Mouse (Mus musculus) stomach, embryonic 15.5 days (tissue): Measurements from ENCODE around the gene Mip. TPM values are rescaled to one million over a fixed set of nuclear protein-coding genes. Genes with fewer than 3 reads are reported as not detected.
A peak's percentile ranks its signal among the peaks of the same experiment; 100 is the strongest.

Experiments used
- ATAC-seq: fragments of 200-750 bp; cut with Nextera tagmentation; 2 replicates; pipeline ENCODE4 v1.8.0; 2017; ENCODE audit warnings: low read depth, moderate number of reproducible peaks, moderate TSS enrichment; ENCODE audit not compliant: insufficient read depth, low FRiP score
- H3K27ac ChIP-seq: fragments of 300-500 bp; sonication (generic); 2 replicates; pipeline ENCODE4 v1.5.1; 2015; ENCODE audit warnings: mild to moderate bottlenecking, inconsistent platforms
- H3K27me3 ChIP-seq: fragments of 300-500 bp; sonication (generic); replicated peaks from 2 replicates; pipeline ENCODE4 v1.6.1; 2015; ENCODE audit warnings: inconsistent platforms
- H3K36me3 ChIP-seq: fragments of 300-500 bp; sonication (generic); 2 replicates; pipeline ENCODE4 v1.6.1; 2015; ENCODE audit warnings: inconsistent platforms
- H3K4me1 ChIP-seq: fragments of 300-500 bp; sonication (generic); 2 replicates; pipeline ENCODE4 v1.6.1; 2015; ENCODE audit warnings: inconsistent platforms
- H3K4me2 ChIP-seq: fragments of 300-500 bp; sonication (generic); 2 replicates; pipeline ENCODE4 v1.6.1; 2015; ENCODE audit warnings: mild to moderate bottlenecking, inconsistent platforms
- H3K4me3 ChIP-seq: fragments of 300-500 bp; sonication (generic); replicated peaks from 2 replicates; pipeline ENCODE4 v1.5.1; 2015; ENCODE audit warnings: inconsistent platforms
- H3K9ac ChIP-seq: fragments of 300-500 bp; sonication (generic); 2 replicates; pipeline ENCODE4 v1.6.1; 2015; ENCODE audit warnings: inconsistent platforms
- H3K9me3 ChIP-seq: fragments of 300-500 bp; sonication (generic); 2 replicates; pipeline ENCODE4 v1.6.1; 2016; ENCODE audit warnings: inconsistent platforms
- WGBS: fragments of 180-500 bp; shearing (Covaris S2); methylation state at CpG from one replicate; pipeline ENCODE4 v1.1.7; 2015; 5-methylcytosine and 5-hydroxymethylcytosine counted together
- polyA plus RNA-seq: library from polyadenylated mRNA; unstranded; fragments of >200 nt; fragmentation: Nextera tagmentation; extraction: Ambion mirVana; gene quantifications from 2 replicates; pipeline ENCODE4 v1.2.1, GENCODE M21; 2015

Mip gene
- polyA plus RNA-seq, 1 experiment from 2014 or later = not detected

- Histone ChIP-seq H3K9ac (no peak overlapping the region), H3K36me3 (no peaks in the 10 kb centered on the region), H3K4me1 (peaks cover 7% of the 10 kb centered on the region), H3K4me3 (no peak overlapping the region), H3K9me3 (no peaks in the 10 kb centered on the region), H3K27me3 (peaks cover 8% of the 10 kb centered on the region), H3K4me2 (no peak overlapping the region), H3K27ac (no peak overlapping the region)
- 92% methylated on average over 6 of the region's 6 CpGs for WGBS
- no peak for ATAC-seq
Observed at GRCm38 (mm10) chr10:128193113-128193512, 32.5 kb upstream of the Mip start.

- Histone ChIP-seq H3K36me3 (no peaks in the 10 kb centered on the region), H3K9ac (peak within 1 kb of the TSS; percentile 52), H3K4me3 (peak within 1 kb of the TSS; percentile 74), H3K9me3 (no peaks in the 10 kb centered on the region), H3K27me3 (peaks cover 8% of the 10 kb centered on the region), H3K4me1 (peaks cover 7% of the 10 kb centered on the region), H3K4me2 (peak within 1 kb of the TSS; percentile 100), H3K27ac (peak within 1 kb of the TSS; percentile 55)
- peak; percentile 97 for ATAC-seq
- WGBS = under 1% methylated on average over 46 of the region's 46 CpGs
Observed at GRCm38 (mm10) chr10:128194024-128194550, 31.6 kb upstream of the Mip start, which contains the start of gene Gls2. Gene Gls2, plus strand, starts transcription at chr10:128194457.

- H3K9ac ChIP-seq = peak overlapping the region; percentile 52
- peak overlapping the region; percentile 100 for H3K4me2 ChIP-seq
- peaks cover 7% of the 10 kb centered on the region for H3K4me1 ChIP-seq
- peaks cover 8% of the 10 kb centered on the region for H3K27me3 ChIP-seq
- no peak overlapping the region for H3K27ac ChIP-seq
- H3K4me3 ChIP-seq = peak overlapping the region; percentile 74
- WGBS = 1% methylated on average over 65 of the region's 79 CpGs
- ATAC-seq = peak; percentile 87
- no peaks in the 10 kb centered on the region for H3K36me3 ChIP-seq
- no peaks in the 10 kb centered on the region for H3K9me3 ChIP-seq
Observed at GRCm38 (mm10) chr10:128194551-128195461, 30.8 kb upstream of the Mip start.

GRCm38 (mm10) chr10:128201856-128202255, 23.8 kb upstream of the Mip start:
- 64% methylated on average over 6 of the region's 6 CpGs for WGBS
- Histone ChIP-seq H3K9ac (no peak overlapping the region), H3K36me3 (no peaks in the 10 kb centered on the region), H3K4me3 (no peak overlapping the region), H3K9me3 (no peaks in the 10 kb centered on the region), H3K27ac (no peak overlapping the region), H3K4me1 (no peaks in the 10 kb centered on the region), H3K4me2 (no peak overlapping the region), H3K27me3 (no peaks in the 10 kb centered on the region)
- peak; percentile 69 for ATAC-seq

GRCm38 (mm10) chr10:128204941-128205340, 20.7 kb upstream of the Mip start:
- WGBS = 79% methylated on average over 15 of the region's 15 CpGs
- H3K4me1 ChIP-seq = no peaks in the 10 kb centered on the region
- ATAC-seq = no peak

GRCm38 (mm10) chr10:128208326-128208725, 17.3 kb upstream of the Mip start:
- 92% methylated on average over 10 of the region's 10 CpGs for WGBS
- H3K9ac ChIP-seq = no peak overlapping the region
- H3K4me3 ChIP-seq = no peak overlapping the region
- peaks cover 15% of the 10 kb centered on the region for H3K4me1 ChIP-seq
- H3K9me3 ChIP-seq = no peaks in the 10 kb centered on the region
- H3K4me2 ChIP-seq = no peak overlapping the region
- H3K27ac ChIP-seq = no peak overlapping the region
- no peaks in the 10 kb centered on the region for H3K27me3 ChIP-seq
- ATAC-seq = no peak
- H3K36me3 ChIP-seq = 0 out of 2 replicates have a peak, but pooled peaks cover 2% of the 10 kb centered on the region

More at GRCm38 (mm10) chr10:128204941-128205340, 20.7 kb upstream of the Mip start:
- Histone ChIP-seq H3K27ac (no peak overlapping the region), H3K9me3 (no peaks in the 10 kb centered on the region), H3K4me3 (no peak overlapping the region), H3K36me3 (0 out of 2 replicates have a peak, but pooled peaks cover 2% of the 10 kb centered on the region), H3K9ac (no peak overlapping the region), H3K4me2 (no peak overlapping the region), H3K27me3 (no peaks in the 10 kb centered on the region)

DNA sequence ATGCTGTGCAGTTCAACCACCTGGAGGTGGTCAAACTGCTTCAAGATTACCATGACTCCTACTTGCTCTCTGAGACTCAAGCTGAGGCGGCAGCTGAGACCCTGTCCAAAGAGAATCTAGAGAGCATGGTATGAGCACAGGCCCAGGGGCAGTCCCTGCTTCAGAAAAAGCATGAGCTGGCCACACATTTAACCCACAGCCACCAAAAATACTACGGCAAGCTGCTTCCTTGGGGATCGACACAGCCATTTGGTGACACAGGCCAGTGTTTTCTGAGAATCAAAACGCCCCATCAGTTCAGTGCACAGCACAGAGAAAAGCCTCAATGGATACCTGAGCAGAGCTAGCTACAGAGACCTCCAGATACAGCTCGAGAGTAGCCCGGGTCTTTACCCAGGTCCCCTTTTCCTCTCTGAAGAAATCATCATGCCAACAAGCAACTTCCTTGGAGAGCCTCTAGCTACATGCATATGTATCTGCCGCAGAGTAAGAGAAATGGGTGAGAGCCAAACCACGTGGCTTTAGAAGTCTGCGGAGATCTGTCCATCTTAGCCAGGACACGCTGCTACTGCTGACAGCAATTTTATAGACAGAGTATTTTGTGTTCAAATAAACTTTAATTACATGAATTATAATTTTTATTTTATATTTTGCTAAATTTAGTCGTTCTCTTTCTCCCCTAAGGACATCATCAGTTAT, 16.2 kb upstream of the Mip start:
- no peak for ATAC-seq
- no peaks in the 10 kb centered on the region for H3K9me3 ChIP-seq
- 90% methylated on average over 11 of the region's 11 CpGs for WGBS
- H3K27ac ChIP-seq = no peak overlapping the region
- peaks cover 15% of the 10 kb centered on the region for H3K4me1 ChIP-seq
- H3K36me3 ChIP-seq = 0 out of 2 replicates have a peak, but pooled peaks cover 2% of the 10 kb centered on the region
- no peaks in the 10 kb centered on the region for H3K27me3 ChIP-seq
- no peak overlapping the region for H3K4me3 ChIP-seq
- no peak overlapping the region for H3K9ac ChIP-seq
- no peak overlapping the region for H3K4me2 ChIP-seq

DNA sequence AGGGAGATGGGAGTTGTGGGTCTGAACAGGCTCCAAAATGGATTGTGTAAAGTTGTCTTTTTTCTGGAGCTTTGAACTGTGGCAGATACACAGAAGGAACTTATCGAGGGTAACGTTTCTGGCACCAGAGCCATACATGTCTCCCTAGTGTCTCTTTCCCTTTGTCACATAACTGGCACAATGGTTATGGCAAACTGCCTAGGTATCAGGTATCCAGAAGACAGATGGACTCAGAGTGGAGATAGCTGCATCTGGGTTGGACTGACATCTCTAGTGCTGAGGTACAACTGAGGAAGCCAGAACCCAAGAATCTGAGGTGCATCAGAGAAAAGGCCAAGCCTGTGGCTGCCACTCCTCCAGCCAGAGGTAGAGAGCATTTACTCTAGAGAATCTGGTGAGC, 15.5 kb upstream of the Mip start:
- Histone ChIP-seq H3K27ac (no peak overlapping the region), H3K9ac (no peak overlapping the region), H3K27me3 (no peaks in the 10 kb centered on the region), H3K4me3 (no peak overlapping the region), H3K9me3 (no peaks in the 10 kb centered on the region), H3K4me1 (peaks cover 15% of the 10 kb centered on the region), H3K4me2 (no peak overlapping the region), H3K36me3 (0 out of 2 replicates have a peak, but pooled peaks cover 2% of the 10 kb centered on the region)
- ATAC-seq = no peak
- WGBS = 90% methylated on average over 2 of the region's 2 CpGs

DNA sequence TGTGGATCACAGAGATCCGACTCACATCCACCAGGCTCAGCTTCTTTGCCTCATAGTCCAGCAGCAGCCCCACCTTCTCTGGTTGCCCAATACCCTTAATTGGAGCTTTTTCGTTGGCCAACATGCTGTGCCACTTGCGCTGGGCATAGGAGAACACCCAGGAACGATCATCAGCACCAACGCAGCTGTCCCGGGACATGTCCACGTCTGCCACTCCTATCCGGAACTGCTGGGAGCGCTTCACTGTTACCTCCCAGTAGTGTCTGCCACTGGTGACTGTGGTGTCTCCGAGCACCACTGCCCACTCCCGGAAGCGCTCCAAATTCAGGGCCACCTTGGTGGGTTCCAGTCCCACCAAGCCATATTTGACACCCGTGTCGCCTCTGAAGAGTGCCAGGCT, 14.7 kb upstream of the Mip start:
- Histone ChIP-seq H3K4me1 (peaks cover 15% of the 10 kb centered on the region), H3K27ac (no peak overlapping the region), H3K9ac (peak overlapping the region; percentile 60), H3K27me3 (no peaks in the 10 kb centered on the region), H3K4me2 (peak overlapping the region; percentile 85), H3K9me3 (no peaks in the 10 kb centered on the region), H3K36me3 (0 out of 2 replicates have a peak, but pooled peaks cover 2% of the 10 kb centered on the region), H3K4me3 (peak overlapping the region; percentile 72)
- WGBS = 20% methylated on average over 14 of the region's 14 CpGs
- no peak for ATAC-seq

DNA sequence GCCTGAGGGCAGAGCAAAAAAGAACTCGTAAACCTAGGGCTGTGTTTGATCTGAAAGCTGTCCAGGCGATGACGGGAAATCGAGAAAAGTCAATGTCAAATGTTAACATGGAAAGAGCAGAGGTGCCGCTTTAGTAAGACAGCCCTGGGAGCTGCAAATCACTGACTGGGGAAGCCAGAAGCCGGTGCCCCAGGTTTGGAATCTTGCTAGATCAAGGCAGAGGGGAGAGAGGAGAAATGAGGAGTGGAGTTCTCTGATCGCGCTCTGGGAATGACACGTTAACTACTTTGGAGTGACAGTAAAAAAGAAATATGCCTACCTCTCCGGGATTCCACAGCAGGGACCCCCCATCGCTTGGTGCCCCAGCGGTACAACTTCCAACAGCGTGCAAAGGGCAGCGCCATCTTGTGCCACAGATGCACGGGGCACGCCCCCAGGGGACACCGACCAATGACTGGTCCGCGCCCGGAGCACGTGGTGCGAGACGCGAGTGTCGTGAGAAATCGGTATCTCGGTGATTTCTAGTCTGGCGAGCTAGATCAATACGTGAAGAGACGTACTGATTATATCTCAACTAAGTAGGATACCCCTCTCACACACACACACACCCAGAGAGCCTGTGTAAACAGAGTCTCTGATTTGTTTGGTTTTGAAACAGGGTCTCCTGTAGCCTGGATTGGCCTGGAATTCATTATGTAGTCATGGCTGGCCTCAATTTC, 14.1 kb upstream of the Mip start, which contains the start of gene Spryd4:
Spryd4 (minus strand) TSS at position 418 of the 719 bp plus-strand sequence.
- H3K9me3 ChIP-seq = no peaks in the 10 kb centered on the region
- ATAC-seq = peak; percentile 91
- H3K27me3 ChIP-seq = no peaks in the 10 kb centered on the region
- H3K4me2 ChIP-seq = peak within 1 kb of the TSS; percentile 85
- 0 out of 2 replicates have a peak, but pooled peaks cover 2% of the 10 kb centered on the region for H3K36me3 ChIP-seq
- under 1% methylated on average over 30 of the region's 30 CpGs for WGBS
- peak within 1 kb of the TSS; percentile 60 for H3K9ac ChIP-seq
- peak within 1 kb of the TSS; percentile 57; the same call in 1 of the 2 replicates for H3K27ac ChIP-seq
- peaks cover 15% of the 10 kb centered on the region for H3K4me1 ChIP-seq
- peak within 1 kb of the TSS; percentile 72 for H3K4me3 ChIP-seq

DNA sequence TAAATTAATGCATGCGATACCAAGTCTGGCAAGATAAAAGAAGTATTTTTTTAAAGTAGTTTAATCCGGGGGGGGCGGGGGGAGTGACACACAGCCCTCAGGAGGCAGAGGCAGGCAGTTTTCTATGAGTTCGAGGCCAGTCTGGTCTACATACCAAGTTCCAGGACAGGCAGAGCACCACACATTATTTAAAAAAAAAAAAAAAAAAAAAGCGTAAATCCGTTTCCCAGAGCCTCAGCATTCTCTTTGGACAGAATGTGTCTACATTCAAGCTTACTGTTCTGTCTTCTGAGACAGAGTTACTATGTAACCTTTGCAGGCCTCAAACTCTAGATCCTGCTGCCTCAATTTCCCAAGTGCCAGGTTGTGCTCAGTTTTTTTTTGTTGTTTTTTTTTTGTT, 13.5 kb upstream of the Mip start:
- Histone ChIP-seq H3K27me3 (no peaks in the 10 kb centered on the region), H3K36me3 (0 out of 2 replicates have a peak, but pooled peaks cover 2% of the 10 kb centered on the region), H3K9ac (no peak overlapping the region), H3K4me2 (peak overlapping the region; percentile 85), H3K9me3 (no peaks in the 10 kb centered on the region), H3K4me1 (peaks cover 15% of the 10 kb centered on the region), H3K27ac (peak overlapping the region; percentile 57; the same call in 1 of the 2 replicates), H3K4me3 (peak overlapping the region; percentile 72)
- WGBS = 49% methylated on average over 6 of the region's 6 CpGs
- no peak for ATAC-seq
